Mouse (Mus musculus): ENCODE results near the gene Atp1b1.

The Atp1b1 gene

DNA sequence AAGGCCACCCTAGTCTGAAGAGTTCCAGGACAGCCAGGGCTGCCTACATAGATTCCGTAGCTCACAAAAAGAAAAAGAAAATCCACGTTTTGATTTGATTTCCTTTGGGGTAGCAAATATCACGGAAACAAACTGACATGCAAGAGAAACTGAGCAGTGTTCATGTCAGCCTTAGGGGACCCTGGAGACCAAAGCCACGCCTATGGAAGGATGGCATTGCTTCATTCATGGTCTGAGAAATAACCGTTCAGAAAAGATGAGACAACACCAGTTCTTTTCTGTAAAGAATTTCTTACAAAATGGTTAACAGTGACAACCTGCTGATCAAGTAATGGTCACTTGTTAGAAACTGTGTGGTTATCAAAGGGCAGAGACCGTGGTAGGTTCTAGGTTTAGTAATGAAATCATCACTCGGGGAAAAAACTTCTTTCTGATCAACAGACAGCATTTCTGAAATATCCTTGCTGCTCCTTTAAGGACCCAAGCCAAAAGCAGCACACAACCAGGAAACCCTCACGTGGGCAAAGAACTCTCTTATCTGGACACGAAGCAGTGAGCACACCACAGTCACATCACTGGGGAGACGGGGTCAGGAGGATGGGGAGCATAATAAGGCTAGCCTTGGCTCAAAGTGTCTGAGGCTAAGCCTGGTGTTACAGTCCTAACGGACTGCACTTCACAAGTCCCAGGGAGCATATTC lies 17.3 kb downstream of the Atp1b1 start:
- DNase-seq (ENCODE audit: low spot score in 2 of 2): no peak

- no peak for DNase-seq (ENCODE audit: low spot score in 2 of 2)
Measured at GRCm38 (mm10) chr1:164440230-164440629, 17.9 kb downstream of the Atp1b1 start.

- no peak for DNase-seq (ENCODE audit: low spot score in 2 of 2)
Measured at GRCm38 (mm10) chr1:164436749-164437148, 21.4 kb downstream of the Atp1b1 start.

GRCm38 (mm10) chr1:164434049-164434448 lies 24.1 kb downstream of the Atp1b1 start:
- no peak for DNase-seq (ENCODE audit: low spot score in 2 of 2)

GRCm38 (mm10) chr1:164432649-164433048 lies 25.5 kb downstream of the Atp1b1 start:
- no peak for DNase-seq (ENCODE audit: low spot score in 2 of 2)

- DNase-seq (ENCODE audit: low spot score in 2 of 2): no peak
Measured at GRCm38 (mm10) chr1:164428644-164429043, 29.5 kb downstream of the Atp1b1 start.

DNA sequence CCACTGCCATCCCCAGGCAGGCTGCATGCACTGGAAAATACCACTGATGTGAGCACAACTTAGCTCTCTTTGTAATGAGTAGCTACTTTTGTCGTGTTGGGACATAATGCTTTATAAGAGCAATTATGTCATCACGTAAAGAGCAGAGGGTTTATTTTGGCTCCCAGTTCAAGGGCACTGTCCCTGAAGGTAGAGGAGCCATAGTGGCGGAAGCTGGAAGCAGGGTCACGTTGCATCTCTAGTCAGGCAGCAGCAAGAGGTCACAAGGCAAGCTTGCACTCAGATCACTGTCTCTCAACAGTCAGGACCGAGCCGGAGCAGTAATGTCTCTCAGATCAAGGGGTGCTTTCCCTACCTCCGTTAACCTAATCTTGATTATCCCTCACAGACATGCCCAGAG lies 30.4 kb downstream of the Atp1b1 start:
- no peak for DNase-seq (ENCODE audit: low spot score in 2 of 2)

DNA sequence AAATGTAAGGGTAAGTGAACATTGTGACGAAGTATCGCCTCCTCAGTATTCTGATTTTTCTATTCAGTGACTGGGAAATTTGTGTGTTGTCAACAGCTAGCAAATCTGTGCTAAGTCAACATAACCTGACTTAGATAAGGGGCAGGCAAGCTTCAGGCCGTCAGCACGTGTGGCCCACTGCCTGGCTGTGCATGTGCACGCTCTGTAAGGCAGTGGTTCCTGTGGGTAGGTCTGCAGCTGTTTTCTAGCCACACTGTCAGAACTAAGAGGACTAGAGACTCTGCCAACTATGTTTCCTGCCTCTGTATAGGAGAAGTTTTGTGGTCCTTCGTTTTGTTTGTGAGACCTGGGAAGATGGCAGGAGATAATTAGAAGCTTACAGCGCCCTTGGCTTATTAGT lies 31.9 kb downstream of the Atp1b1 start:
- DNase-seq (ENCODE audit: low spot score in 2 of 2): no peak

GRCm38 (mm10) chr1:164420623-164421354 lies 37.4 kb downstream of the Atp1b1 start:
- no peak for DNase-seq (ENCODE audit: low spot score in 2 of 2)

GRCm38 (mm10) chr1:164419401-164419800 lies 38.8 kb downstream of the Atp1b1 start:
- DNase-seq (ENCODE audit: low spot score in 2 of 2): no peak

DNA sequence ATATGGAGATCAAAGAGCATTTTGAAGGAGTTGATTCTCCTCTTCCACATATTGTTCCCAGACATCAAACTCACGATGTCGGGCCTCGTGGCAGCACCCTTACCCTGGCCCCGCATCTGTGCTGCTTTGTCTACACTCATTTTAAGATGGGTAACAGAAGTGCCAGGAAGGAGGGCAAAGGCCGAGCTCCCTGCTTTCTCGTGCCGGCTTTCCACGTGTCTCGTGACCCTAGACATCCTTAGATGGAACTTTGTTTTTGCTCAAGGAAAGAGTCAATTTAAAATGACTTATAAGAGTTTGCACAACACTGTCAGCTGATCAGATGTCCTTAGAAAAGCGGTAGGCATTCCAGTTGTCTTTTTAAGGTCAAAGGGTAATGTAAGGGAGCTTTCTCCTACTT lies 39.8 kb downstream of the Atp1b1 start:
- DNase-seq (ENCODE audit: low spot score in 2 of 2): no peak

- no peak for DNase-seq (ENCODE audit: low spot score in 2 of 2)
Measured at GRCm38 (mm10) chr1:164417604-164418003, 40.6 kb downstream of the Atp1b1 start.

GRCm38 (mm10) chr1:164416692-164417394 lies 41.3 kb downstream of the Atp1b1 start:
- no peak for DNase-seq (ENCODE audit: low spot score in 2 of 2)

GRCm38 (mm10) chr1:164415347-164415751 lies 42.8 kb downstream of the Atp1b1 start:
- DNase-seq (ENCODE audit: low spot score in 2 of 2): no peak

DNA sequence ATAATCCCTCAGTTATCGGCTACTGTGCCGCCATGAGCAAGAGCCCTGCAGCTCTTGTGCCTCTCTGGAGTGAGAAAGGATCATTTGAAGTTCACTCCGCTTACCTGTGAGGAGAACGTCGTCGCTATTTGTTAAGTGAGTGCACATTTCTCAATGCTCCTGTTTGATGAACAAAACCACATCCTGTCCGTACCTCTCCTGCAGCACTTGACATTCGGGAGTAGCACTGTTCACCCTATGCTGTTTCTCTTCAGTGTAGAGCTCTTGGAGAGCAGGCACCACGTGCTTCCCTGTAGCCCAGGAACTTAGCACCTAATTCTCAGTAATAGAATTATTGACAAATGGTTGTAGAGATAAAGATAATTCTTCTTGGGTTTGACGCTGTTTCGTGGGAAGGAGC lies 44.5 kb downstream of the Atp1b1 start:
- DNase-seq (ENCODE audit: low spot score in 2 of 2): no peak

DNA sequence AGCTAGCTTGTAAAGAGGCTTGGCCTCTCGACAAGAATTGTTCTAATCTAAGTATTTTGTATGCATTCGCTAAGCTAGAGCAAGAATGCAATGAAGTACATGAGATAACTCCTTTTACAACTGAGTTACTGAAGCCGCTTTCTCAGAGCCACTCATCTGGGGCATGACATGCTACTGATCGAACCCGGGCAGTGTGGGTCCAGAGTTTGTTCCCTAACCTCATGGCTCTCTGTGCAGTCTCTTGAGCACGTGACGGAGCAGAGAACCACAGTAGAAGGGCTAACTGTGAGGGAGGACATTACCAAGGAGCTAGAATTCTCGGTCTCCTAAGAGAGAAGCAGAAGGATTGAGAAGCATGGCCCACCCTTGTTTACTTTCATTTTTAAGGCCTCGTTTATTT lies 45.2 kb downstream of the Atp1b1 start:
- no peak for DNase-seq (ENCODE audit: low spot score in 2 of 2)

DNA sequence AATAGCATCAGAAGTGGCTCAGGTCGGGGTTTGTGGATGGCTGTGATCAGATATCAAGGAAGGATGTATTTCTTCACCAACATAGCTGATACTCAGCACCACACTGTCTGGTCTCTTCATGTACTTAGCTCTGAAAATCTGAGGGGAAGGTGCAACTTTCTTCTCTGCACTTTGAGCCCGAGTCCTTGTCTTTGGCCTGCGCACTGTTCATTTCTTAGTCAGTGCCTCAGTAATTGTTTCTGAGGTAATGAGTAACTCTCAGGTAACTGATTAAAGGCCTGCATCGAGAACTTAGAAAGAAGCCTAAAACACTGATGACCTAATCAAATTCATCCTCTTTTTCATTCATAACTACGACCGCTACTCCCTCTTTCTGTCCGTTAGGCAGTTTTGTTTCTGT lies 46.8 kb downstream of the Atp1b1 start:
- no peak for DNase-seq (ENCODE audit: low spot score in 2 of 2)

GRCm38 (mm10) chr1:164408655-164409054 lies 49.5 kb downstream of the Atp1b1 start:
- no peak for DNase-seq (ENCODE audit: low spot score in 2 of 2)

DNA sequence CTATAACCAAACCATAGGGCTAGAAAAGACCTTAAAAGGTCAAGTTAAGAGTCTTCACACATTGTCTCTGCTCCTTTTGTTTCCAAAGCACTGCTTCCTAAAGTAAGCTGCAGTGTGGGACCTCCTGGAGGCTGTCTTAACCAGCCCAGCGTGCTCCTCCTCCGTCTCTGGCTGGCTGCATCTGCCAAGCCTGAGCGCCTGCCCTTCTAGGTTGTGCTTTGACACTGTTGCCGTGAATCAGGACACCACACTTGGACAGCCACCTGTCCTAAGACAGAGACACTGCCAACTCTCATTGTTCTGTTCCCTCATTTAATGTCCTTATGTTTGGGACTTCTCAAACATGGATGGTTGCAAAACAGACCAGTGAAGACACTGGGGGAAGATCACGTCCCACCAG lies 51.6 kb downstream of the Atp1b1 start:
- no peak for DNase-seq (ENCODE audit: low spot score in 2 of 2)

GRCm38 (mm10) chr1:164405385-164405802 lies 52.8 kb downstream of the Atp1b1 start:
- DNase-seq (ENCODE audit: low spot score in 2 of 2): no peak

GRCm38 (mm10) chr1:164399578-164399977 lies 58.6 kb downstream of the Atp1b1 start:
- DNase-seq (ENCODE audit: low spot score in 2 of 2): no peak

- DNase-seq (ENCODE audit: low spot score in 2 of 2): no peak
Measured at GRCm38 (mm10) chr1:164397672-164398071, 60.5 kb downstream of the Atp1b1 start.
